Mouse (Mus musculus): Measurements from ENCODE around the gene Thap3. TPM values are rescaled to one million over a fixed set of nuclear protein-coding genes. Genes with fewer than 3 reads are reported as not detected.

Thap3 gene
- polyA plus RNA-seq, 1 experiment from 2014 or later = 30.0 TPM

DNA sequence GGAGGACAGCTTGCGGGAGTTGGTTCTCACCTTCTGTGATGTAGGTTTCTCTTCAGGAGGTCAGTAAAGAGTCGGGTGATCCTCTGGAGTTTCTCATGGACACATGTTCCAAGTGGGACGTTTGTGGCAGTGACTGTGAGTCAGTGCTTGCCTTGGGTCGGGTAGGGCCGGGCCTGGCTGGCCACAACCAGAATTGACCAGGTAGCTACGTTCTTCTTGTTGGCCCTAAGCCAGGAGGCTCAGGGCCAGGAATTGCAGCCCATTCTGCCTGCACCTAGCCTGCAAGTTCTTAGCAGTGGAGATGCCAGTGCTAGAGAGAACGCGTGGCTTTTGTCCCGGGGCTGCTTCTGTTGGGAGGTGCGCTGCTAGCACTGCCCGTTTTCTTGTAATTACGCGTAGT is 51.4 kb downstream of the Thap3 start:
- H3K4me1 ChIP-seq (ENCODE audit: control insufficient read depth, insufficient read depth, low read length) = peaks cover 10% of the 10 kb centered on the region
- no peaks in the 10 kb centered on the region for H3K9me3 ChIP-seq (replicated peaks; ENCODE audit: control insufficient read depth, low read length)
- H3K9ac ChIP-seq (ENCODE audit: low read length) = no peak overlapping the region
- 86% methylated on average over 13 of the region's 13 CpGs for WGBS
- ATAC-seq (no peak), DNase-seq (ENCODE audit: low spot score) (no peak)
- 0 out of 2 replicates have a peak, but pooled peaks cover 2% of the 10 kb centered on the region for H3K36me3 ChIP-seq (ENCODE audit: control insufficient read depth, insufficient read depth, low read length)
- H3K4me3 ChIP-seq (ENCODE audit: low read depth, low read length) = no peak overlapping the region
- H3K27ac ChIP-seq (ENCODE audit: low read depth, low read length) = no peak overlapping the region
- no peaks in the 10 kb centered on the region for H3K27me3 ChIP-seq (replicated peaks; ENCODE audit: control insufficient read depth, insufficient read depth, low read length)
- no peak overlapping the region for H3K4me2 ChIP-seq (ENCODE audit: low read length)

DNA sequence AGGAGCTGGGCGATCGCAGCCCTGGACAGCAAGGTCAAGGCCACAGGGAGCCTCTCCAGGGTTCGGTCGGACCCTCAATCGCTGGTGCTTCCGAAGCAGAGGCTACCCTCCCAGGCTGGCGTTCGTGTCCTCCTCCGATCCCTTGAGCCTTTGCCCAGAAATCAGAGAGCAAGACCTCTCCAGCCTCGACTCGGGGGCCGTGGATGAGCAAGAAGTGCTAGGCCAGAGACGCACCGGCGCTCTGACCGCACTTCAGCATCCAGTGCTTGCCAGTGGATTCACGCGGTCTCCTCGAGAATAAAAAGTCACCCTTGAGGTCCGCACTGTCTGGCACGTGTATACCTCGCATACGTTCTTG is 54.6 kb downstream of the Thap3 start:
- Histone ChIP-seq H3K27me3 (replicated peaks; ENCODE audit: control insufficient read depth, insufficient read depth, low read length) (no peaks in the 10 kb centered on the region), H3K27ac (ENCODE audit: low read depth, low read length) (no peak overlapping the region), H3K4me3 (ENCODE audit: low read depth, low read length) (peak overlapping the region; percentile 99), H3K9ac (ENCODE audit: low read length) (peak overlapping the region; percentile 93), H3K9me3 (replicated peaks; ENCODE audit: control insufficient read depth, low read length) (no peaks in the 10 kb centered on the region), H3K4me2 (ENCODE audit: low read length) (peak overlapping the region; percentile 98), H3K4me1 (ENCODE audit: control insufficient read depth, insufficient read depth, low read length) (peaks cover 10% of the 10 kb centered on the region), H3K36me3 (ENCODE audit: control insufficient read depth, insufficient read depth, low read length) (0 out of 2 replicates have a peak, but pooled peaks cover 2% of the 10 kb centered on the region)
- DNase-seq (ENCODE audit: low spot score) (no peak), ATAC-seq (no peak)
- 2% methylated on average over 23 of the region's 23 CpGs for WGBS

DNA sequence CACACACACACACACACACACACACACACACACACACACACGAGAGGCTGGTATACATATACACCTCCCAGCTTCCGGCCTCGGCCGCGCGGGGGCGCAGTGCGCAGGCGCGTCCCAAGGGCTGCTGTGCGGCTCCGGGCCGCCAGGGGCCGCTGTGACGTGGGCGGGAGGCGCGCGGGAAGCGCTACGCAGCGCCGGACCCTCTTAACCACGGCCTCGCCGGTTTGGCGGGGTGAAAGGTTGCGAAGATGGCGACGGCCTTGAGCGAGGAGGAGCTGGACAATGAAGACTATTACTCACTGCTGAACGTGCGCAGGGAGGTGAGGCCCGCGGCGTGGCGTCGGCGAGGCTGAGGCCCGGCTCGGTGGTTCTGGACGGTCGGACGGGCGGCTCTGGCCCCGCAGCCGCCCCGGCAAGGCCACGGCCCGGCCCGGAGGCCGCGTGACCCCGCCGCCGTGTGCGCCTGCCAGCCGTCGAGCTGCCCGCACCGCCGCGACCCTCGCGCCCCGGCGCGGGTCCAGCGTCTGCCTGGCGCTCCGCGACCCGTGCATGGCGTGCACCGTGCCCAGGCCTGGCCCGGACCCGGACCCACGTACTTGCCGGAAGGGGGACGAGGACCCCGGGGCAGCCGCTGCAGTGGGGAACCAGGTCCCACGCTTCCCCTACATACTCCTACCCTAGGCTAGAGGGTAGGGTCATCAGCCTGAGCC is 55.1 kb downstream of the Thap3 start, which contains the start of gene Dnajc11:
Gene Dnajc11, plus strand, starts transcription at position 187 of the 710 bp plus-strand sequence.
- Histone ChIP-seq H3K9me3 (replicated peaks; ENCODE audit: control insufficient read depth, low read length) (no peaks in the 10 kb centered on the region), H3K4me1 (ENCODE audit: control insufficient read depth, insufficient read depth, low read length) (peaks cover 10% of the 10 kb centered on the region), H3K4me2 (ENCODE audit: low read length) (peak within 1 kb of the TSS; percentile 98), H3K27me3 (replicated peaks; ENCODE audit: control insufficient read depth, insufficient read depth, low read length) (no peaks in the 10 kb centered on the region), H3K27ac (ENCODE audit: low read depth, low read length) (peak within 1 kb of the TSS; percentile 58; the same call in 1 of the 2 replicates), H3K36me3 (ENCODE audit: control insufficient read depth, insufficient read depth, low read length) (0 out of 2 replicates have a peak, but pooled peaks cover 2% of the 10 kb centered on the region), H3K4me3 (ENCODE audit: low read depth, low read length) (peak within 1 kb of the TSS; percentile 99), H3K9ac (ENCODE audit: low read length) (peak within 1 kb of the TSS; percentile 93)
- peak; percentile 93 for DNase-seq (ENCODE audit: low spot score)
- ATAC-seq = peak; percentile 93
- WGBS = under 1% methylated on average over 64 of the region's 83 CpGs

Other genes with a start within 250 kb of the Thap3 start
- gene Camta1, start 127.1 kb downstream of the Thap3 start, polyA plus RNA-seq (2014; fragmentation: Nextera tagmentation; extraction: Ambion mirVana) = 123 and 125 TPM in 2 replicates
- gene Dnajc11, start 55.3 kb downstream of the Thap3 start, polyA plus RNA-seq (2014; fragmentation: Nextera tagmentation; extraction: Ambion mirVana) = 67.9 and 78.9 TPM in 2 replicates
- 11.8 and 14.6 TPM in 2 replicates for gene Phf13, start 7.3 kb upstream of the Thap3 start, polyA plus RNA-seq (2014; fragmentation: Nextera tagmentation; extraction: Ambion mirVana)
- 0.69 and 1.8 TPM in 2 replicates for gene Klhl21, start 19.8 kb upstream of the Thap3 start, polyA plus RNA-seq (2014; fragmentation: Nextera tagmentation; extraction: Ambion mirVana)
- 17.2 and 21.6 TPM in 2 replicates for gene Zbtb48, start 38.7 kb upstream of the Thap3 start, polyA plus RNA-seq (2014; fragmentation: Nextera tagmentation; extraction: Ambion mirVana)
- 0.32 and 0.70 TPM in 2 replicates for gene Tas1r1, start 49.6 kb upstream of the Thap3 start, polyA plus RNA-seq (2014; fragmentation: Nextera tagmentation; extraction: Ambion mirVana)
- 16.1 and 19.8 TPM in 2 replicates for gene Nol9, start 50.3 kb upstream of the Thap3 start, polyA plus RNA-seq (2014; fragmentation: Nextera tagmentation; extraction: Ambion mirVana)
- gene Plekhg5, start 83.5 kb upstream of the Thap3 start, polyA plus RNA-seq (2014; fragmentation: Nextera tagmentation; extraction: Ambion mirVana) = 5.0 and 7.1 TPM in 2 replicates
- gene Tnfrsf25, start 126.9 kb upstream of the Thap3 start, polyA plus RNA-seq (2014; fragmentation: Nextera tagmentation; extraction: Ambion mirVana) = 0.62 and 1.3 TPM in 2 replicates
- 0.19 TPM in 1 of 2 replicates, not detected in the other for gene Espn, start 163.4 kb upstream of the Thap3 start, polyA plus RNA-seq (2014; fragmentation: Nextera tagmentation; extraction: Ambion mirVana)
- gene Hes2, start 169.9 kb upstream of the Thap3 start, polyA plus RNA-seq (2014; fragmentation: Nextera tagmentation; extraction: Ambion mirVana) = not detected in 2 replicates
- 168 and 208 TPM in 2 replicates for gene Acot7, start 189.1 kb upstream of the Thap3 start, polyA plus RNA-seq (2014; fragmentation: Nextera tagmentation; extraction: Ambion mirVana)

All from forebrain, embryonic 14.5 days (tissue).